In genomic region chr11:43633658-43634401, GRCm38 (mm10) we compare ENCODE assay signal across 8 mouse cellular contexts. TPM values are rescaled to one million over a fixed set of nuclear protein-coding genes. Genes with fewer than 3 reads are reported as not detected.
DNase-seq lines count a peak whose midpoint lies in the region; ATAC-seq and TF ChIP-seq lines count a peak whose summit lies in the region.

No protein-coding gene starts in this region.

- peak; percentile 10 for DNase-seq in A20 (ENCODE audit: low read depth, low spot score)
- DNase-seq in gastrocnemius, postnatal 10 days, result peak; percentile 46
- DNase-seq in hindbrain, embryonic 14.5 days (ENCODE audit: low spot score), result peak; percentile 59
- DNase-seq in left cerebral cortex, adult 2 months (ENCODE audit: extremely low spot score in 1 of 2, low spot score in 2 of 2), result peak; percentile 32 to 57
- peak; percentile 78 for DNase-seq in lung, postnatal 36 days
- peak; percentile 62 for DNase-seq in retina, postnatal 1 day
- DNase-seq in natural killer cell, adult 2 months (ENCODE audit: low spot score in 2 of 2), result no peak

- no peaks in the 10 kb centered on the region for H3K36me3 ChIP-seq in hindbrain, embryonic 14.5 days (replicated peaks; ENCODE audit: control insufficient read depth, insufficient read depth)

- H3K27ac ChIP-seq in cortical plate, adult 2 months (ENCODE audit: insufficient read depth, low read length), result peak overlapping the region; percentile 79; the same call in 1 of the 2 replicates
- peak overlapping the region; percentile 59; the same call in 1 of the 2 replicates for H3K27ac ChIP-seq in hindbrain, embryonic 14.5 days
- H3K27ac ChIP-seq in left cerebral cortex, adult 2 months, result peak overlapping the region; percentile 66

- no peaks in the 10 kb centered on the region for H3K9me3 ChIP-seq in hindbrain, embryonic 14.5 days (ENCODE audit: control insufficient read depth, low read length)

- ATAC-seq in hindbrain, embryonic 14.5 days (ENCODE audit: low FRiP score), result peak; percentile 61

- 19% methylated on average over 19 of the region's 19 CpGs for WGBS in hindbrain, embryonic 14.5 days

- no peaks in the 10 kb centered on the region for H3K27me3 ChIP-seq in hindbrain, embryonic 14.5 days (ENCODE audit: control insufficient read depth, insufficient read depth, low read length)

- no peak overlapping the region; the same call in 1 of the 2 replicates for H3K4me2 ChIP-seq in hindbrain, embryonic 14.5 days (replicated peaks)

- no peak for TF ChIP-seq CTCF in cortical plate, adult 2 months (IDR thresholded peaks at IDR 0.05; ENCODE audit: extremely low read depth, insufficient read depth, low read length)
- TF ChIP-seq CTCF in left cerebral cortex, adult 2 months (IDR thresholded peaks at IDR 0.05), result no peak; the same call in 1 of the 2 replicates

- 0 out of 2 replicates have a peak overlapping the region, but pooled peaks have one; percentile 5 for H3K9ac ChIP-seq in hindbrain, embryonic 14.5 days

- no peak for TF ChIP-seq POLR2A in cortical plate, adult 2 months (IDR thresholded peaks at IDR 0.05; ENCODE audit: extremely low read depth, insufficient read depth, low read length)

- peaks cover 11% of the 10 kb centered on the region for H3K4me1 ChIP-seq in cortical plate, adult 2 months (ENCODE audit: control insufficient read depth, insufficient read depth, low read length)
- peaks cover 14% of the 10 kb centered on the region for H3K4me1 ChIP-seq in hindbrain, embryonic 14.5 days (replicated peaks; ENCODE audit: control insufficient read depth, insufficient read depth, low read length)

- intact Hi-C loops in left cerebral cortex, adult 2 months (cut with DNase I), result no loop called here

- H3K4me3 ChIP-seq in cortical plate, adult 2 months (ENCODE audit: insufficient read depth, low read length), result no peak overlapping the region
- H3K4me3 ChIP-seq in hindbrain, embryonic 14.5 days (replicated peaks; ENCODE audit: low read length), result no peak overlapping the region
- no peak overlapping the region for H3K4me3 ChIP-seq in left cerebral cortex, adult 2 months

RNA-seq across cellular contexts. Expression of gene Fabp6, which starts 32.5 kb away (rescaled TPM):
- 0.28 TPM in 1 of 2 replicates, not detected in the other for polyA plus RNA-seq in cortical plate, adult 2 months (2012; rRNA removed)
- total RNA-seq in gastrocnemius, postnatal 10 days (2021), result not detected
- polyA plus RNA-seq in hindbrain, embryonic 14.5 days (2014; fragmentation: Nextera tagmentation; extraction: Ambion mirVana), result not detected in 2 replicates
- total RNA-seq in left cerebral cortex, adult 2 months (2021), result not detected

RNA-seq across cellular contexts. Expression of gene 4933415A04Rik, which starts 47.0 kb away (rescaled TPM):
- polyA plus RNA-seq in cortical plate, adult 2 months (2012; rRNA removed), result 0.38 and 0.40 TPM in 2 replicates
- total RNA-seq in gastrocnemius, postnatal 10 days (2021), result under 1 TPM; 0.26 to 0.45 TPM
- 2.2 and 3.3 TPM in 2 replicates for polyA plus RNA-seq in hindbrain, embryonic 14.5 days (2014; fragmentation: Nextera tagmentation; extraction: Ambion mirVana)
- total RNA-seq in left cerebral cortex, adult 2 months (2021), result under 1 TPM; 0.61 to 0.77 TPM

RNA-seq across cellular contexts. Expression of gene Pwwp2a, which starts 48.0 kb away (rescaled TPM):
- polyA plus RNA-seq in cortical plate, adult 2 months (2012; rRNA removed), result 36.2 and 37.2 TPM in 2 replicates
- 10 to 100 TPM; 21.0 to 25.7 TPM for total RNA-seq in gastrocnemius, postnatal 10 days (2021)
- polyA plus RNA-seq in hindbrain, embryonic 14.5 days (2014; fragmentation: Nextera tagmentation; extraction: Ambion mirVana), result 42.1 and 42.7 TPM in 2 replicates
- 10 to 100 TPM; 65.2 to 65.7 TPM for total RNA-seq in left cerebral cortex, adult 2 months (2021)

Comparison
In these comparisons a context has a peak if more than half of its experiments do, and no peak if none do; other contexts are left out.
1. DNase-seq: peak in A20 (single experiment), gastrocnemius, postnatal 10 days (single experiment), hindbrain, embryonic 14.5 days (single experiment), left cerebral cortex, adult 2 months (2 of 2), lung, postnatal 36 days (single experiment) and retina, postnatal 1 day (single experiment); none in natural killer cell, adult 2 months (0 of 2).
2. Peak in every context shown above with its lines, with median percentiles within 50 percentile points of each other: H3K27ac ChIP-seq.